Mouse (Mus musculus) lung, postnatal 0 days (tissue): ENCODE measurements around the gene Sipa1l1. TPM values are rescaled to one million over a fixed set of nuclear protein-coding genes. Genes with fewer than 3 reads are reported as not detected.

Experiments
- ATAC-seq: fragments of 200-750 bp; cut with Nextera tagmentation; 2 replicates; pipeline ENCODE4 v1.8.0; 2017; ENCODE audit warnings: moderate library complexity
- DNase-seq: peaks from one replicate; pipeline ENCODE4 v3.0.0-alpha.2; 2016; ENCODE audit warnings: low spot score
- H3K27ac ChIP-seq: fragments of 300-500 bp; sonication (generic); 2 replicates; pipeline ENCODE4 v1.5.1; 2014; ENCODE audit warnings: antibody characterized with exemption, mild to moderate bottlenecking, low read length, mixed read lengths
- H3K27me3 ChIP-seq: fragments of 300-500 bp; sonication (generic); replicated peaks from 2 replicates; pipeline ENCODE4 v1.6.1; 2014; ENCODE audit warnings: low read length, mixed read lengths; ENCODE audit not compliant: insufficient read depth
- H3K36me3 ChIP-seq: fragments of 300-500 bp; sonication (generic); 2 replicates; pipeline ENCODE4 v1.6.1; 2014; ENCODE audit warnings: low read length, mixed read lengths; ENCODE audit not compliant: insufficient read depth
- H3K4me1 ChIP-seq: fragments of 300-500 bp; sonication (generic); 2 replicates; pipeline ENCODE4 v1.6.1; 2014; ENCODE audit warnings: antibody characterized with exemption, low read depth, low read length, mixed read lengths; ENCODE audit not compliant: insufficient read depth
- H3K4me2 ChIP-seq: fragments of 300-500 bp; sonication (generic); replicated peaks from 2 replicates; pipeline ENCODE4 v1.6.1; 2014; ENCODE audit warnings: low read depth, mild to moderate bottlenecking, low read length, moderate library complexity, mixed read lengths
- H3K4me3 ChIP-seq: fragments of 300-500 bp; sonication (generic); 2 replicates; pipeline ENCODE4 v1.5.1; 2014; ENCODE audit warnings: low read depth, low read length
- H3K9ac ChIP-seq: fragments of 300-500 bp; sonication (generic); replicated peaks from 2 replicates; pipeline ENCODE4 v1.6.1; 2014; ENCODE audit warnings: low read depth, mild to moderate bottlenecking
- H3K9me3 ChIP-seq: fragments of 300-500 bp; sonication (generic); 2 replicates; pipeline ENCODE4 v1.6.1; 2016; ENCODE audit warnings: low read length, mixed read lengths
- CTCF ChIP-seq: IDR thresholded peaks from 2 replicates; pipeline ENCODE4 v1.5.1; 2016; ENCODE audit warnings: antibody characterized with exemption, mild to moderate bottlenecking
- EP300 ChIP-seq: IDR thresholded peaks from 2 replicates; pipeline ENCODE4 v1.6.1; 2016; ENCODE audit warnings: antibody characterized with exemption, mild to moderate bottlenecking, control low read depth
- WGBS: fragments of 180-500 bp; shearing (Covaris S2); extraction: QIAGEN DNeasy Blood & Tissue Kit; methylation state at CpG from one replicate; pipeline ENCODE4 v1.1.7; 2014; 5-methylcytosine and 5-hydroxymethylcytosine counted together
- polyA plus RNA-seq: library from polyadenylated mRNA; unstranded; fragments of >200 nt; fragmentation: Nextera tagmentation; extraction: Ambion mirVana; gene quantifications from 2 replicates; pipeline ENCODE4 v1.2.1, GENCODE M21; 2015

The Sipa1l1 gene
- polyA plus RNA-seq, 1 experiment from 2014 or later: 10.2 TPM

GRCm38 (mm10) chr12:82187178-82187839 is 18.2 kb downstream of the Sipa1l1 start:
- Histone ChIP-seq H3K9me3 (no peaks in the 10 kb centered on the region), H3K27ac (peak overlapping the region; percentile 47), H3K4me1 (peaks cover 23% of the 10 kb centered on the region; the same call in 1 of the 2 replicates), H3K9ac (no peak overlapping the region), H3K4me3 (no peak overlapping the region), H3K36me3 (no peaks in the 10 kb centered on the region), H3K27me3 (no peaks in the 10 kb centered on the region), H3K4me2 (no peak overlapping the region)
- WGBS: 35% methylated on average over 7 of the region's 7 CpGs
- ATAC-seq (peak; percentile 55), DNase-seq (peak; percentile 56)
- TF ChIP-seq EP300: peak; percentile 47; the same call in 1 of the 2 replicates
- TF ChIP-seq CTCF: no peak

DNA sequence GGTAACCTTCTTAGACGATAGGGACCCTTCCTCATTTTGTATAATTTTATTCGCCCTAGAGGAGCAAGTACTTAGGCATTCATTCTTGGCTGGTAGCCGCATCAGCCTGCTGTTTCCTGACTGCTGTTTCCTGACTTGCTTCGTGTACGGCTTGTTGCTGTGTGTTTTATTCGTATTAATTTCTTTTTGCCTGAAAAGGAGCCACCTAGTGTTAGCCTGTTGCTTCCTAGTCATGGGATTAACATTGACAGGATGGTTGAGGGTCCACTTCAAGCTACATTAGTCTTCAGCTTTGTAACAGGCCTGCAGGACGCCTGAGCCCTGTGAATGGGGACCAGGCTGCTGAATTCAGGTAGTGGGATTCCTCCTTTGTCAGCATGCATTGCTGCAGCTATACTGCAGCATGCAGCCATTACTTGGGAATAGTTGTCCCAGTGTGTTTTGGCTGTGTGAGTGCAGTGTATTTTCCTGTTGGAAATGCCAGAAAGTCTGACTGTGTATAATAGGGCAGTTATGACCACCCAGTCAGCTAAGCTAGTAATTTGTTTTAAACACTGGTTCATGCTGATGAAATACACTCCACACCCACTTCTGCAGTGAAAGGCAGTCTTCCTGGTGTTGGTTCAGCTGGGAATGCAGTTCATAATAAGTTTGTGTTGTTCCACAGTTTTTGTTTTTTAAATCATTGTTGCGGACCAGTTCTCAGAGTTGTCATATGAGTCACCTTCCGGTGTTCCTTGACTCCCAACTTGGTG is 19.4 kb downstream of the Sipa1l1 start:
- Histone ChIP-seq H3K9me3 (no peaks in the 10 kb centered on the region), H3K4me2 (no peak overlapping the region), H3K4me1 (peaks cover 29% of the 10 kb centered on the region; the same call in 1 of the 2 replicates), H3K27ac (peak overlapping the region; percentile 48; the same call in 1 of the 2 replicates), H3K27me3 (no peaks in the 10 kb centered on the region), H3K9ac (no peak overlapping the region), H3K4me3 (no peak overlapping the region), H3K36me3 (no peaks in the 10 kb centered on the region)
- ATAC-seq: peak; percentile 20; the same call in 1 of the 2 replicates
- TF ChIP-seq CTCF (peak; percentile 36; the same call in 1 of the 2 replicates), EP300 (no peak)
- DNase-seq: peak; percentile 46
- WGBS: 37% methylated on average over 9 of the region's 9 CpGs

- no peaks in the 10 kb centered on the region for H3K36me3 ChIP-seq
- peak overlapping the region; percentile 48; the same call in 1 of the 2 replicates for H3K27ac ChIP-seq
- DNase-seq: no peak
- TF ChIP-seq EP300 (no peak), CTCF (no peak)
- H3K9ac ChIP-seq: no peak overlapping the region
- H3K9me3 ChIP-seq: no peaks in the 10 kb centered on the region
- peaks cover 29% of the 10 kb centered on the region; the same call in 1 of the 2 replicates for H3K4me1 ChIP-seq
- no peak overlapping the region for H3K4me3 ChIP-seq
- H3K4me2 ChIP-seq: no peak overlapping the region
- WGBS: 12% methylated on average over 6 of the region's 6 CpGs
- H3K27me3 ChIP-seq: no peaks in the 10 kb centered on the region
- peak; percentile 43; the same call in 1 of the 2 replicates for ATAC-seq
Measured at GRCm38 (mm10) chr12:82189076-82189675, 20.1 kb downstream of the Sipa1l1 start.

- H3K9ac ChIP-seq: no peak overlapping the region
- H3K36me3 ChIP-seq: no peaks in the 10 kb centered on the region
- TF ChIP-seq CTCF: no peak
- TF ChIP-seq EP300: no peak
- DNase-seq (no peak), ATAC-seq (no peak)
- WGBS: 53% methylated on average over 16 of the region's 16 CpGs
- H3K4me1 ChIP-seq: peaks cover 29% of the 10 kb centered on the region; the same call in 1 of the 2 replicates
- peak overlapping the region; percentile 58; the same call in 1 of the 2 replicates for H3K27ac ChIP-seq
- H3K9me3 ChIP-seq: no peaks in the 10 kb centered on the region
- peak overlapping the region; percentile 29 for H3K4me2 ChIP-seq
- no peak overlapping the region for H3K4me3 ChIP-seq
- H3K27me3 ChIP-seq: no peaks in the 10 kb centered on the region
Measured at GRCm38 (mm10) chr12:82189715-82190581, 20.8 kb downstream of the Sipa1l1 start.

DNA sequence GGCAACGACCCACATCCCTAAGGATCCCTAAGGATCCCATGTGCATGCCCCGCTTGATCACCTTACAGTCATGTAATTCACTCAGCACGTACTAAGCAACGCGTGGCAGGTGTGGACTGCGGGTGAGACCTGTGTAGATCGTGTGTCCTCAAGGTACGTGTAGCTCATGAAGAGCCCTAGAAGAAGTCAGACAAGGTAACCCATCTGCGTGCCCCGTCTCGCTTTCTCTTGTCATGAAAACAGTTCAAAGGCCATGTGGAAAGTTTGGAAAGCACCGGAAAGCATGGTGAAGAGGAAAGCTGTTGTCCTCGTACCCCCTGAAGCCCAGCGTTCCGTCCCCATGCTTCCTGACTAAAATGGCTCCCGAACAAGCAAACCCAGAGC is 21.5 kb downstream of the Sipa1l1 start:
- Histone ChIP-seq H3K9me3 (no peaks in the 10 kb centered on the region), H3K27ac (no peak overlapping the region), H3K4me1 (peaks cover 29% of the 10 kb centered on the region; the same call in 1 of the 2 replicates), H3K4me3 (no peak overlapping the region), H3K9ac (no peak overlapping the region), H3K4me2 (peak overlapping the region; percentile 29; the same call in 1 of the 2 replicates), H3K36me3 (no peaks in the 10 kb centered on the region), H3K27me3 (no peaks in the 10 kb centered on the region)
- TF ChIP-seq CTCF: no peak
- TF ChIP-seq EP300: no peak
- DNase-seq (no peak), ATAC-seq (no peak)
- 78% methylated on average over 16 of the region's 16 CpGs for WGBS
